12 mouse cellular contexts compared by ENCODE assay signal in genomic region chr14:47765192-47765591, GRCm38 (mm10).
"Had no signal": no experiment of that assay in that cellular context is flagged by ENCODE, and none has a peak within 500 bp of the region (broad histone marks: within the 10 kb centered on the region; RNA-seq: fewer than 3 reads in every experiment).

No protein-coding gene starts in this region.

- H3K9ac ChIP-seq: intestine, embryonic 15.5 days; kidney, embryonic 15.5 days; limb, embryonic 13.5 days; liver, embryonic 14.5 days; midbrain, embryonic 15.5 days had no signal

- H3K4me2 ChIP-seq: intestine, embryonic 15.5 days; kidney, embryonic 15.5 days; limb, embryonic 13.5 days; midbrain, embryonic 15.5 days had no signal

- ATAC-seq: midbrain, embryonic 15.5 days had no signal

- H3K9me3 ChIP-seq: intestine, embryonic 15.5 days; kidney, embryonic 15.5 days; limb, embryonic 13.5 days; midbrain, embryonic 15.5 days had no signal

- H3K4me3 ChIP-seq: intestine, embryonic 15.5 days; kidney, embryonic 15.5 days; limb, embryonic 13.5 days; midbrain, embryonic 15.5 days had no signal

- H3K27ac ChIP-seq: intestine, embryonic 15.5 days; kidney, embryonic 15.5 days; limb, embryonic 13.5 days; liver, embryonic 14.5 days; midbrain, embryonic 15.5 days had no signal

- DNase-seq: kidney, adult 18-20 months; kidney, postnatal 14 days; lung, adult 18-20 months; lung, postnatal 36 days; right cerebral cortex, adult 18-20 months; right cerebral cortex, postnatal 25 days; thymus, postnatal 36 days had no signal

- H3K4me1 ChIP-seq: intestine, embryonic 15.5 days; kidney, embryonic 15.5 days; limb, embryonic 13.5 days; midbrain, embryonic 15.5 days had no signal

- H3K27me3 ChIP-seq: intestine, embryonic 15.5 days; kidney, embryonic 15.5 days; limb, embryonic 13.5 days; midbrain, embryonic 15.5 days had no signal

- H3K36me3 ChIP-seq: intestine, embryonic 15.5 days; kidney, embryonic 15.5 days; limb, embryonic 13.5 days; midbrain, embryonic 15.5 days had no signal
